Mouse (Mus musculus) ES-Bruce4 (cell line): ENCODE measurements around the gene Ugt1a7c.

Source experiments
- CTCF ChIP-seq: IDR thresholded peaks from one replicate; pipeline ENCODE4 v1.8.1; 2011; ENCODE audit warnings: low read depth, low read length
- POLR2A ChIP-seq: IDR thresholded peaks from one replicate; pipeline ENCODE4 v1.8.1; 2011; ENCODE audit warnings: low read length; ENCODE audit not compliant: insufficient read depth

GRCm38 (mm10) chr1:88105656-88106055 lies 10.8 kb downstream of the Ugt1a7c start:
- TF ChIP-seq POLR2A (no peak), CTCF (no peak)
